8 mouse cellular contexts compared by ENCODE assay signal in genomic region chr9:107338172-107338883, GRCm38 (mm10). TPM values are rescaled to one million over a fixed set of nuclear protein-coding genes. Genes with fewer than 3 reads are reported as not detected.
DNase-seq lines count a peak whose midpoint lies in the region; ATAC-seq lines count a peak whose summit lies in the region.

Gene Hemk1 (minus strand): TSS chr9:107338350.

- peak within 1 kb of the TSS; percentile 66 for H3K4me3 ChIP-seq in heart, embryonic 13.5 days
- H3K4me3 ChIP-seq in liver, embryonic 12.5 days: peak within 1 kb of the TSS; percentile 65

- H3K4me2 ChIP-seq in heart, embryonic 13.5 days: peak within 1 kb of the TSS; percentile 85
- H3K4me2 ChIP-seq in liver, embryonic 12.5 days: peak within 1 kb of the TSS; percentile 72

- H3K9ac ChIP-seq in heart, embryonic 13.5 days: peak within 1 kb of the TSS; percentile 87
- peak within 1 kb of the TSS; percentile 70 for H3K9ac ChIP-seq in liver, embryonic 12.5 days

- no peaks in the 10 kb centered on the region for H3K9me3 ChIP-seq in heart, embryonic 13.5 days
- H3K9me3 ChIP-seq in liver, embryonic 12.5 days (replicated peaks): no peaks in the 10 kb centered on the region

- peak; percentile 55 to 65 for DNase-seq in CD8-positive naive resting alpha-beta T cell, adult 2 months (ENCODE audit: low read depth in 2 of 2, low spot score in 2 of 2)
- peak; percentile 75 for DNase-seq in brain, embryonic 18.5 days (ENCODE audit: low read depth, low spot score)
- peak; percentile 38 for DNase-seq in fibroblast of lung, adult 2 months (ENCODE audit: low read depth)
- DNase-seq in kidney, postnatal 10 days: peak; percentile 86
- DNase-seq in naive thymus-derived CD4-positive, alpha-beta T cell, adult 2 months (ENCODE audit: low read depth): peak; percentile 91
- peak; percentile 87 for DNase-seq in splenic B cell, adult 2 months (ENCODE audit: low read depth, low spot score)

- WGBS in heart, embryonic 13.5 days: 6% methylated on average over 30 of the region's 30 CpGs
- WGBS in liver, embryonic 12.5 days (ENCODE audit: insufficient replicate concordance): 5% methylated on average over 30 of the region's 30 CpGs

- peak within 1 kb of the TSS; percentile 63 for H3K27ac ChIP-seq in heart, embryonic 13.5 days (replicated peaks)
- H3K27ac ChIP-seq in liver, embryonic 12.5 days: peak within 1 kb of the TSS; percentile 23

- peaks cover 24% of the 10 kb centered on the region for H3K27me3 ChIP-seq in heart, embryonic 13.5 days (replicated peaks)
- H3K27me3 ChIP-seq in liver, embryonic 12.5 days (replicated peaks): peaks cover 31% of the 10 kb centered on the region
- H3K27me3 ChIP-seq in splenic B cell, adult 2 months (ENCODE audit: control insufficient read depth, insufficient read depth, low read length, poor library complexity, severe bottlenecking): no peaks in the 10 kb centered on the region

- peaks cover 4% of the 10 kb centered on the region for H3K36me3 ChIP-seq in heart, embryonic 13.5 days
- H3K36me3 ChIP-seq in liver, embryonic 12.5 days: no peaks in the 10 kb centered on the region
- H3K36me3 ChIP-seq in splenic B cell, adult 2 months (ENCODE audit: control insufficient read depth, insufficient read depth, low read length, poor library complexity, severe bottlenecking): no peaks in the 10 kb centered on the region

- peak; percentile 35; the same call in 1 of the 2 replicates for ATAC-seq in heart, embryonic 13.5 days (ENCODE audit: extremely low read depth, insufficient number of reproducible peaks, low FRiP score, low TSS enrichment)
- ATAC-seq in liver, embryonic 12.5 days: peak; percentile 80

- peaks cover 30% of the 10 kb centered on the region for H3K4me1 ChIP-seq in heart, embryonic 13.5 days
- peaks cover 32% of the 10 kb centered on the region for H3K4me1 ChIP-seq in liver, embryonic 12.5 days

RNA-seq across cellular contexts. Expression of gene Hemk1, which starts in this region (rescaled TPM):
- 11.4 and 12.0 TPM in 2 replicates for polyA plus RNA-seq in heart, embryonic 13.5 days (2015; fragmentation: Nextera tagmentation; extraction: Ambion mirVana)
- polyA plus RNA-seq in liver, embryonic 12.5 days (2016; fragmentation: Nextera tagmentation; extraction: Ambion mirVana): 4.9 and 5.0 TPM in 2 replicates

Comparison
In these comparisons a context has a peak if more than half of its experiments do, and no peak if none do; other contexts are left out.
1. Peak in every context shown above with its lines: DNase-seq, ATAC-seq, H3K4me3 ChIP-seq and H3K27ac ChIP-seq.
2. DNase-seq: peak in every context shown above with its lines; median percentile 91 in naive thymus-derived CD4-positive, alpha-beta T cell, adult 2 months; 87 in splenic B cell, adult 2 months; 86 in kidney, postnatal 10 days; 75 in brain, embryonic 18.5 days; 60 in CD8-positive naive resting alpha-beta T cell, adult 2 months; 38 in fibroblast of lung, adult 2 months.